Mouse (Mus musculus) hindbrain, embryonic 12.5 days (tissue): ENCODE results near the gene Fxyd3. TPM values are rescaled to one million over a fixed set of nuclear protein-coding genes. Genes with fewer than 3 reads are reported as not detected.

Experiments used
- ATAC-seq: fragments of 200-750 bp; cut with Nextera tagmentation; 2 replicates; pipeline ENCODE4 v1.8.0; 2017; ENCODE audit warnings: moderate TSS enrichment; ENCODE audit not compliant: low FRiP score
- H3K27ac ChIP-seq: fragments of 300-500 bp; sonication (generic); 2 replicates; pipeline ENCODE4 v1.5.1; 2016; ENCODE audit warnings: mild to moderate bottlenecking
- H3K27me3 ChIP-seq: fragments of 300-500 bp; sonication (generic); 2 replicates; pipeline ENCODE4 v1.6.1; 2016; ENCODE audit warnings: mild to moderate bottlenecking
- H3K36me3 ChIP-seq: fragments of 300-500 bp; sonication (generic); 2 replicates; pipeline ENCODE4 v1.6.1; 2016; ENCODE audit warnings: mild to moderate bottlenecking
- H3K4me1 ChIP-seq: fragments of 300-500 bp; sonication (generic); 2 replicates; pipeline ENCODE4 v1.6.1; 2016
- H3K4me2 ChIP-seq: fragments of 300-500 bp; sonication (generic); replicated peaks from 2 replicates; pipeline ENCODE4 v1.6.1; 2016; ENCODE audit warnings: mild to moderate bottlenecking
- H3K4me3 ChIP-seq: fragments of 300-500 bp; sonication (generic); 2 replicates; pipeline ENCODE4 v1.5.1; 2016; ENCODE audit warnings: mild to moderate bottlenecking
- H3K9ac ChIP-seq: fragments of 300-500 bp; sonication (generic); 2 replicates; pipeline ENCODE4 v1.6.1; 2016; ENCODE audit warnings: mild to moderate bottlenecking, moderate library complexity
- H3K9me3 ChIP-seq: fragments of 300-500 bp; sonication (generic); replicated peaks from 2 replicates; pipeline ENCODE4 v1.6.1; 2016; ENCODE audit warnings: mild to moderate bottlenecking
- WGBS: fragments of 180-500 bp; shearing (Covaris S2); methylation state at CpG from one replicate; pipeline ENCODE4 v1.1.7; 2016; 5-methylcytosine and 5-hydroxymethylcytosine counted together
- polyA plus RNA-seq: library from polyadenylated mRNA; unstranded; fragments of >200 nt; fragmentation: Nextera tagmentation; extraction: Ambion mirVana; gene quantifications from 2 replicates; pipeline ENCODE4 v1.2.1, GENCODE M21; 2016

Fxyd3 gene
- polyA plus RNA-seq: 5.5 and 12.3 TPM in 2 replicates

- Histone ChIP-seq H3K4me3 (no peak within 1 kb of the TSS), H3K27me3 (no peaks in the 10 kb centered on the region), H3K27ac (no peak within 1 kb of the TSS), H3K4me1 (peaks cover 17% of the 10 kb centered on the region), H3K9me3 (no peaks in the 10 kb centered on the region), H3K4me2 (no peak within 1 kb of the TSS), H3K36me3 (no peaks in the 10 kb centered on the region), H3K9ac (no peak within 1 kb of the TSS)
- 65% methylated on average over 5 of the region's 5 CpGs for WGBS
- no peak for ATAC-seq
Observed at GRCm38 (mm10) chr7:31076492-31076891, at the start of gene Fxyd3. Gene Fxyd3 (minus strand): TSS chr7:31076704.

- 84% methylated on average over 13 of the region's 13 CpGs for WGBS
- no peak overlapping the region for H3K9ac ChIP-seq
- ATAC-seq: no peak
- H3K27ac ChIP-seq: no peak overlapping the region
- H3K4me1 ChIP-seq: peaks cover 15% of the 10 kb centered on the region
- H3K4me2 ChIP-seq: no peak overlapping the region
- no peaks in the 10 kb centered on the region for H3K9me3 ChIP-seq
- peaks cover 20% of the 10 kb centered on the region for H3K36me3 ChIP-seq
- peaks cover 48% of the 10 kb centered on the region for H3K27me3 ChIP-seq
- H3K4me3 ChIP-seq: no peak overlapping the region
Observed at GRCm38 (mm10) chr7:31125116-31125515, 48.6 kb upstream of the Fxyd3 start.

- Histone ChIP-seq H3K4me3 (no peak overlapping the region), H3K4me1 (peaks cover 15% of the 10 kb centered on the region), H3K4me2 (no peak overlapping the region), H3K9ac (no peak overlapping the region), H3K27me3 (peaks cover 46% of the 10 kb centered on the region), H3K9me3 (no peaks in the 10 kb centered on the region), H3K36me3 (peaks cover 12% of the 10 kb centered on the region), H3K27ac (no peak overlapping the region)
- no peak for ATAC-seq
- 88% methylated on average over 5 of the region's 5 CpGs for WGBS
Observed at GRCm38 (mm10) chr7:31124381-31124780, 47.9 kb upstream of the Fxyd3 start.

- H3K27me3 ChIP-seq: peaks cover 45% of the 10 kb centered on the region
- H3K36me3 ChIP-seq: peaks cover 5% of the 10 kb centered on the region
- peaks cover 15% of the 10 kb centered on the region for H3K4me1 ChIP-seq
- H3K4me3 ChIP-seq: no peak overlapping the region
- H3K9ac ChIP-seq: no peak overlapping the region
- 84% methylated on average over 3 of the region's 3 CpGs for WGBS
- no peak for ATAC-seq
- no peak overlapping the region for H3K4me2 ChIP-seq
- H3K27ac ChIP-seq: no peak overlapping the region
- no peaks in the 10 kb centered on the region for H3K9me3 ChIP-seq
Observed at GRCm38 (mm10) chr7:31123697-31124096, 47.2 kb upstream of the Fxyd3 start.

GRCm38 (mm10) chr7:31122641-31123631 lies 46.4 kb upstream of the Fxyd3 start:
- no peak overlapping the region for H3K9ac ChIP-seq
- H3K27me3 ChIP-seq: peaks cover 37% of the 10 kb centered on the region
- H3K4me2 ChIP-seq: no peak overlapping the region
- peaks cover 15% of the 10 kb centered on the region for H3K4me1 ChIP-seq
- no peak for ATAC-seq
- 90% methylated on average over 16 of the region's 16 CpGs for WGBS
- no peak overlapping the region for H3K4me3 ChIP-seq
- no peak overlapping the region for H3K27ac ChIP-seq
- H3K36me3 ChIP-seq: no peaks in the 10 kb centered on the region
- H3K9me3 ChIP-seq: no peaks in the 10 kb centered on the region

DNA sequence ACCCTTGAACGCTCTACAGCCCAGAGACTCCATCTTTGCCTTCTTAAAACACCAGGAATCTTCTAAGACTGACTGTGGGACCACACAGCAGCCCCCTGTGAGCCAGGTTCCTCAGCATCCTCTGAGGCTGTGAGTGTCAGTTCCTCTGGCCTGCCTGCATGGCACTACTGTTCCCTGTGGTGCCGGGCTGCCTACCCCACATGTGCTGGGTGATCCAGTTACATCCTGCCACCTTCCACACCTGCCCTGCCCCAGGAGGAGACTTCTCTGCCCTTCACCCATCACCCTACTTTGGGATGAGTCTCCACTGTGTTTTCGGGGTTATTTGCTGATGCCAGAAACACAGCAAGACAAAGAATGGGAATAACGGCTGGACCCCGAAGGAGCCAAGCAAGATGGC lies 43.1 kb upstream of the Fxyd3 start:
- Histone ChIP-seq H3K4me2 (no peak overlapping the region), H3K4me3 (no peak overlapping the region), H3K9ac (no peak overlapping the region), H3K36me3 (no peaks in the 10 kb centered on the region), H3K27me3 (peaks cover 10% of the 10 kb centered on the region), H3K27ac (no peak overlapping the region), H3K4me1 (peaks cover 9% of the 10 kb centered on the region), H3K9me3 (no peaks in the 10 kb centered on the region)
- ATAC-seq: no peak
- 76% methylated on average over 5 of the region's 5 CpGs for WGBS

- no peaks in the 10 kb centered on the region for H3K9me3 ChIP-seq
- ATAC-seq: no peak
- H3K36me3 ChIP-seq: no peaks in the 10 kb centered on the region
- H3K9ac ChIP-seq: no peak overlapping the region
- peaks cover 9% of the 10 kb centered on the region for H3K4me1 ChIP-seq
- H3K4me3 ChIP-seq: no peak overlapping the region
- H3K27ac ChIP-seq: no peak overlapping the region
- H3K4me2 ChIP-seq: no peak overlapping the region
- peaks cover 7% of the 10 kb centered on the region; the same call in 1 of the 2 replicates for H3K27me3 ChIP-seq
- 82% methylated on average over 7 of the region's 7 CpGs for WGBS
Observed at GRCm38 (mm10) chr7:31118486-31118885, 42.0 kb upstream of the Fxyd3 start.

- no peaks in the 10 kb centered on the region for H3K9me3 ChIP-seq
- H3K4me3 ChIP-seq: no peak overlapping the region
- no peak overlapping the region for H3K4me2 ChIP-seq
- H3K4me1 ChIP-seq: peaks cover 9% of the 10 kb centered on the region
- no peak overlapping the region for H3K27ac ChIP-seq
- no peaks in the 10 kb centered on the region for H3K36me3 ChIP-seq
- WGBS: 83% methylated on average over 11 of the region's 11 CpGs
- no peak overlapping the region for H3K9ac ChIP-seq
- no peak for ATAC-seq
- peaks cover 7% of the 10 kb centered on the region; the same call in 1 of the 2 replicates for H3K27me3 ChIP-seq
Observed at GRCm38 (mm10) chr7:31117465-31117864, 41.0 kb upstream of the Fxyd3 start.

GRCm38 (mm10) chr7:31116721-31117145 lies 40.2 kb upstream of the Fxyd3 start:
- Histone ChIP-seq H3K27me3 (peaks cover 7% of the 10 kb centered on the region; the same call in 1 of the 2 replicates), H3K36me3 (no peaks in the 10 kb centered on the region), H3K4me1 (peaks cover 9% of the 10 kb centered on the region), H3K9ac (no peak overlapping the region), H3K9me3 (no peaks in the 10 kb centered on the region), H3K4me2 (no peak overlapping the region), H3K4me3 (no peak overlapping the region), H3K27ac (no peak overlapping the region)
- WGBS: 39% methylated on average over 13 of the region's 16 CpGs
- peak; percentile 26; the same call in 1 of the 2 replicates for ATAC-seq

DNA sequence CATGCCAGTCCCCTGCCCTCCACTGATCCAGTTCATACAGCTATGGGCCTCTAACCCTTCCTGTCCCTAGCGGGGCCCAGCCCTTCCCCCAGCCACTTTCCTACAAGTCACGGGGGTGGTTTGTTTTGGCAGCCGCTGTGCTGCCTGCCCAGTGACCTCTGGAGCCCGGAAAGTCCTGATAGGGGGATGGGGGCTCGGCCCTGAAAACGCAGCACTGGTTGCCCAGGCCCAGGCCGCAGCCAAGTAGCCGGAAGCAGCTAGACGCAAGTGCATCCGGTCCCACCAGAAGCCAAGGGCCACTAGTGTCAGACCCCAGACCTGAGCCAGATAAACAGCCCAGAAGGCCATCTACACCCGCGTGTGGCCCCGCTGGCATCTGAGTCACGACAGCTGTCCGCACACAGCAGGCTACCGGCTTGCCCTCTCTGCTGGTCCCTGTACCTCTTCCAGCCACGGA lies 39.1 kb upstream of the Fxyd3 start:
- no peaks in the 10 kb centered on the region for H3K9me3 ChIP-seq
- H3K4me1 ChIP-seq: peaks cover 11% of the 10 kb centered on the region
- no peak for ATAC-seq
- no peaks in the 10 kb centered on the region for H3K36me3 ChIP-seq
- H3K9ac ChIP-seq: no peak overlapping the region
- H3K4me2 ChIP-seq: no peak overlapping the region
- peaks cover 7% of the 10 kb centered on the region; the same call in 1 of the 2 replicates for H3K27me3 ChIP-seq
- WGBS: 29% methylated on average over 17 of the region's 17 CpGs
- H3K4me3 ChIP-seq: no peak overlapping the region
- no peak overlapping the region for H3K27ac ChIP-seq

- 24% methylated on average over 14 of the region's 15 CpGs for WGBS
- Histone ChIP-seq H3K4me2 (peak within 1 kb of the TSS; percentile 21; the same call in 1 of the 2 replicates), H3K9ac (no peak within 1 kb of the TSS), H3K4me3 (no peak within 1 kb of the TSS), H3K27me3 (peaks cover 7% of the 10 kb centered on the region; the same call in 1 of the 2 replicates), H3K27ac (no peak within 1 kb of the TSS), H3K9me3 (no peaks in the 10 kb centered on the region), H3K36me3 (no peaks in the 10 kb centered on the region), H3K4me1 (peaks cover 11% of the 10 kb centered on the region)
- ATAC-seq: no peak
Observed at GRCm38 (mm10) chr7:31115182-31115581, 38.7 kb upstream of the Fxyd3 start, which contains the start of gene Hpn. Gene Hpn (minus strand): TSS chr7:31115290.

DNA sequence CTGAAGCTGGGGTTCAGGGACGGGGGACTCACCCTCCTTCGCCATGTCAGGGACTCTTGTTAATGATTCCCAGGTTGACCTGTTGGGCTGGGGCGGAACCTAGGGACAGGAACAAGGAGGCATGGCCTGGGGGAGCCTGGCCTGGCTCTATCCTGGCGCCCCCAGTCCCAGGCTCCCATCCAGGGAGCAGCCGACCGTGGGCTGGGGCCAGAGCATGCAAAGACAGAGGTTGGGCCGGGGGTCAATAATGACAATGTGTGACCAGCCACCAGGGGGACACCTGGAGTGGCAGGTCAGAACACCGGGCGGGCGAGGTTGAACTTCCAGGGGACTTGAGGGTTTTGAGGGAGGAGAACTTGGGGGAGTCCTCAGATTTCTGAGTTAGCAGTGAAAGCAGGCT lies 38.1 kb upstream of the Fxyd3 start:
- Histone ChIP-seq H3K36me3 (no peaks in the 10 kb centered on the region), H3K4me1 (peaks cover 11% of the 10 kb centered on the region), H3K4me3 (no peak overlapping the region), H3K9me3 (no peaks in the 10 kb centered on the region), H3K4me2 (no peak overlapping the region), H3K27ac (no peak overlapping the region), H3K27me3 (peaks cover 7% of the 10 kb centered on the region; the same call in 1 of the 2 replicates), H3K9ac (no peak overlapping the region)
- no peak for ATAC-seq
- WGBS: 45% methylated on average over 10 of the region's 10 CpGs
